Mouse (Mus musculus) R1 (cell line): ENCODE results near the gene Hbq1a.
"Not testable (repeated sequence)": the region's sequence is repeated elsewhere in the genome, so short reads cannot be mapped to it uniquely, and the experiment has no call there.

Experiments
- DNase-seq: peaks from one replicate; pipeline ENCODE4 v3.0.0-alpha.2; 2018; ENCODE audit warnings: low read depth, low spot score

Hbq1a gene

DNA sequence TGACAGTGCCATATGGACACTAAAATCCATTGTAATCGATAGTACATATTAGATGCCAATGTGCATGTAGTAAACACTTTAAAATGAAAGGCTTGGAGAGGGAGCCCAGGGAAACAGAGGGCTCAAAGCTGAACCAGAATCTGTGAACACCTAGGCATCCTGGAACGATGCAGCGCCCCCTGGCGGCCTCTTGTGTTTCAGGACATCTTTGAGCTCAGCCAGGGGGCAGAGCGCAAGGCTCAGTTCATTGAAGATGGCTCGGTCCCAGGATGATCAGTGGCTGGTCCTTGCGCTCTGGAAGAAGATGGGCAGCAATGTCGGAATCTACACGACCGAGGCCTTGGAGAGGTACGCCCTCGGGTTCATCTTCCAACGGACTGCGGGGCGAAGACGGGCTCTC, at the start of gene Hbq1a:
Gene Hbq1a (plus strand): TSS at position 205 of the 400 bp plus-strand sequence.
- peak; percentile 47 for DNase-seq

DNA sequence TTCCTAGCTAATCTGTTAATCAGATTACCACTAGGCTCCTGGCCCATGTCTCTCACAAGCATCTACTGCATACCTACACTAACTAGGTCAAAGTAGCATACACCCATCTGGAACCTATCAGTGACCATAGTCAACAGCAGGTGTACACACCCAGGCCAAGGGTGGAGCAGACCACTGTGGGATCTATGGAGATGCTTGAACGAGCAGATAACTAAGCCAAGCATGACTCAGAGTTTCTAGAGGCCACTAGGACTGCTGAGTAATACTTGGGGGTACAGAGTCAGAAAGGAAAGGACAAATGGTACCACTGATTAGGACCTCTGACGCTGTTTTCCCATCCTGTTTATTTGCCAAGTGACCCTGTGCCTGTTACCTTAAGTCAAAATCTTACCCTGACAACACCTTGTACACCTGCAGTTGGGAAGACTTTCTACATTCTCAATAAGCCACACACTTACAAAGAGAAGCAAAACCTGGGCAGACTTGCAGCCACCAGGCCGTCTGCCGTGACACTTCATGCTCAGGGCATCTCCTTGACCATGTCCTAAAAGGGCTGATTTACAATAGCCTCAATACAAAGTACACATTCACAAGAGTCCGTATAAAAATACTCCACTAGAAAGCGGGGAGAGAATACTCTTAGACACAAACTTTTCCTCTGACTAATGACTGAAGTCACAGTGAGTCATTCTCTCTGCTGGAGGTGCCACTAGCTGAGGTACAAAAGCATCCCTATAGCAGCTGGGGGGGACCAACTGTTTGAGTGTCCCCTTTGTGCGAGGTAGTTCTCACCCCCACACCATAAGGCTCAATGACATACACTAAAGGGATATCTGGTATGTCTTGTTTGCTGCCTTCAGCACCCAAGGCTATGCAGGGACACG, 48.7 kb upstream of the Hbq1a start:
- DNase-seq: no peak

DNA sequence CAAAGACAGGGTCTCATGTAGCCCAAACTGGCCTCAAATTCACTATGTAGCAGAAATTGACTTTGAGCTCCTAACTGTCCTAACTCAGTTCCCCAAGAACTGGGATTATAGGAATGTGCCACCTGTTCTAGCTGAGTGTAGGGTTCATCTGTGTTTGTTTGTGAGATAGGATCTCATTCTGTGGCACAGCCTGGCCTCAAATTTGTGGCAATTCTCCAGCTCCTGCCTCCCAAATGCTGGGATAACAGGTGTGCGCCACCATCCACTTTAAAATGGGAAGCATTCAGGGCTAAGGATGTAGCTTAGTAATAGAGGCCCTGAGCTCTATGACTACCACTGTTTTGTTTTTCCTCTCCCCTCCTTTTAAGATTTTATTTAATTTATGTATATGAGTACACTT, 46.7 kb upstream of the Hbq1a start:
- no peak for DNase-seq

DNA sequence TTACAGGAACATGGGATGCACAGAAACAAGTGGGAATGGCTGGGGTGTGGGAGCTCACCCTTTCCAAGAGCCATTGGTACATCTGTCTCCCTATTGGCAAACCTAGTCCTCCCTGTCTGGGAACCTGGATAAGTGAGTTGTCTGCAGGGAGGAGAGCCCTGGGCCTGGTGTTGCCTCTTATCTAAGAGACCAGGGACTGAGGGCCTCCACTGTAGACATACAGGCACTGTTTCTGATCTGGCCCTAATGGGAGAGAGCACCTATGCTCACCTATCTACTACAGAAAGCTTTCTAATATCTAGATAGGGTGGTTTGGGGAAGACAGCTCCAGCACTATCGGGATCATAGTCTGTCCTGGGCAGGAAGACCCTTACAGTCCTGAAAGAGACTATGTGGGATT, 43.7 kb upstream of the Hbq1a start:
- no peak for DNase-seq

DNA sequence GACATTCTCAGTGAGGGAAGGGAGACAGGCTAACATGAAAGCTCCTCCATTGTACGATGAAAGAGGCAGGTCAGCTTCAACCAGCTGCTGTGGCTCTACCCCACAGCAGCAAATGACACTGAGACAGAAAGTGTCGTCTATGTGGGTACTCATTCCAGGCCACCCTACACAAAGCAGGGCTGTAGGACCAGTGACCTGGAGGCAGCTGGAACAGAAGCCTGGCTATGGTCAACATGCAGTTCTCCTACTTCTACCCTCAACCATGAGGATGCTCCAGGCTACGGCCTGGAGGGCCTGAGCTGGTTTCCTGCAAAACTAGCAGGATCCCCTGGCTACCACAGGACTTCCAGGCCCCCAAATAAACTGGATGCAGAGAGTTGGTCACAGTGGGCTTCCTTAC, 43.3 kb upstream of the Hbq1a start:
- DNase-seq: no peak

DNA sequence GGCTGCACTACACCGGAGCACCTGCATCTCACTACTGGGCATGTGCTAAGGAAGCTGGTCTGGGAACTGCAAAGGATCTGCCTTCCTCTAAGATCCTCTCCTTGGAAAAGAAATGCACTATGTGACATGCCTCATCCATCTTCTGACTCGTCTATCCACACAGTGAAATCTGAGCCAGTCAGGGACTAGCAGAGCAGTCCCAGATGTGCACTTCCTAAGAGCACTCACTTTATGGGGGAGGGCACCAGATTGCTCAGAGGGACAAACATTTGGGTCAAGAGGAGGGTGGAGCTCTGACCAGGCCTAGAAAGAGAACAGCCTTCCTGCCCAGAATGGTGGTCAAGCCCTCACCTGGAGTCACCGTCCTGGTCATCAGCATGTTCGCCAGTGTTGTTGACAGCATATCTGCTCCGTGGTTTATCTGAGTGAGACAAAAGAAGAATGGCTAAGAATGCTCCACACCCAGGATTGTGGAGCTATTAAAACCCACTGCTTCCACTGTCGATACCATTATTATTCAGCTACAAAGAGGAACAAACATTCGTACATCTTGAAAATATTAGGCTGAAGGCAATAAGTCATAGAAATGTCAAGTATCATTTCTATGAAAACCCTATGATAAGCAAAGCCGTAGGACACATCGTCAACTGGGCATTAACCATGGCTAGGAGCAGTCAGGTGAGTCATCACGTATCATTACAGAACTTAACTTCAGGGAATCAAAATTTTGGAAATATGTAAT, 37.0 kb upstream of the Hbq1a start:
- DNase-seq: no peak

DNA sequence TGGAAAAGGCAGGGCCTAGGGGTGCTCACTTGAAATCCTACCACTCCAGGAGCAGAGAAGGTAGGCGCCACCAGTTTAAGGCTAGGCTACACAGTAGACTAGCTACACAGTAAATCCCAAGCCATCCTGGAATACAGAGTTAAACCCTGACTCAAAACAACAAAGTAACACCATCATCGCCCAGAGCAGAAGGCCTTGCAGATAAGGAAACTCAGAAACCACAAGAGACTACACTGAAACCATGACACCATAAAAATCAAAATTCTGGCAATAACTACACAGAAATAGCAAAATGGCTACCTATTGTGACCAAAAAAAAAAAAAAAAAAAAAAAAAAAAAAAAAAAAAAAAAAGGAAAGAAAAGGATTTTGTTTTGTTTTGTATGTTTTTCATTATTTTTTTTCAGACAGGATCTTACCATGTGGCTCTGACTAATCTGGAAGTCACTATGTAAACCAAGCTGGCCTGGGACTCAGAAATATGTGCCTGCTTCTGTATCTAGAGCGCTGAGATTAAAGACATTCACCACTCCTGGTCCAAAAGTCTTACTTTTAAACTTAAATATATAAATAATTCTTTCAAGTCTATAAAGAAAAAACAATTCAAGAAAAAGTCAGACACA, 34.6 kb upstream of the Hbq1a start:
- no peak for DNase-seq

DNA sequence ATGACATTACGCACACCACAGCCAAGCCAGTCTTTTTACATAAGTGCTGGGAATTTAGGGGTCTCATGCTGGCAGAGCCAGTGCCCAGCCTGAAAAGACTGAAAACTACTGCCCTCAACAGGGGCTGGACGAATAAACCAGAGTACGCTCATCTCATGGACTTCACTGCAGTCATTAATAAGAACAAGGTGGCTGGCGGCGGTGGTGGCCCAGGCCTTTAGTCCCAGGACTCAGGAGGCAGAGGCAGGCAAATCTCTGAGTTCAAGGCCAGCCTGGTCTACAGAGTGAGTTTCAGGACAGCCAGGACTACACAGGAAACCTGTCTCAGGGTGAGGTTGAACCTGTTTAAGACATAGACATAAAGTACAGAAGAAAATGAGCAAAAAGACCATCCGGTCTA, 33.7 kb upstream of the Hbq1a start:
- DNase-seq: no peak

DNA sequence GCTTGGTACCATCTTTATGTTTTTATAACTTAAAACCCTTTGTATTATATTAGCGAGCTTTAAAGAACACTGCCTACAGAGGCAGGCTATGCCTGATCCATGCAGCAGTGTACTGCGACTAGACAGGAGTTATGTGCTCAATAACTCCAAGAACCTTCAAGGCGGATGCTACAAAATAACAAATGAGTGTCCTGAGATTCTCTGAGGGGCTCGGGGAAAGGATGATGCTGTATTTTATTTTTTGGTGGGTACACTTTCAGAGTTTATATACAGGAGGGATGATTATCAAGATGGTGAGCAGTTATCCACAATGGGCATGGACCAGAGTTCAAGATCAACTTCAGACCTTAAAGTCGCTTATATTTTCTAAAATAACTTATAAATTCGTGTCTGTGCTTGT, 33.1 kb upstream of the Hbq1a start:
- no peak for DNase-seq

DNA sequence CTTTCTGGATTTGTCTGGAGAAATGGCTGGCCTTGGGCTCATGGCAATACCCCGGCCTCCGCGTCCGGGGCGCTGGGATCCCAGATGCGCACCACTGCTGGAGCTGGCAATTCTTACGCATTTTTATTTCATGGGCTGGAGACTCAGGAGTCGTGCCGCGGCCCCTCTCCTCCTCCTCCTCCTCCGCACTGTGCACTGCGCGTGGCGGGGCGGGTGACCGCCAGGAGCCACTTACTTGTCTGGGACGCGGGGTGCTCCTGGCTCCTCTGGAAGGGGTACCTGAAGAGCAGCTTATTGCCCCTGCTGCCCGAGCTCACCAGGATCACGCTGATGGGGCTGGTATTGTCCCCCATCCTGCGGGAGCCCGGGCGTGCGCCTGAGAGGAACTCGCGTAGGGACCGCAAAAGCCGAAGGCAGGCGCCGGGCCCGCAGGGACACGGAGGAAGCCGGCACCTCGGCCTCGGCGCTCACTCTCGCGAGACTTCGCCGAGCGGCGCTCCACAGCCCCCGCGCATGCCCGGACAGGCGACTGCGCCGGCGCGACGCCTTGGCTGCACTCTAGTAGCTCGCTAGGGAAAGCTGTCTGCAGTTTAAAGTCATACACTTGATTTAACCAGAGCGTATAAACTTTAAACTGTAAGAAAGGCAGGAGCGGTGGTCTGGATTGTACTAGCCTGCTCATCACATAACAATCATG, 32.5 kb upstream of the Hbq1a start, which contains the start of gene Nprl3:
Gene Nprl3 (minus strand): TSS at position 520 of the 697 bp plus-strand sequence.
- DNase-seq: peak; percentile 92

DNA sequence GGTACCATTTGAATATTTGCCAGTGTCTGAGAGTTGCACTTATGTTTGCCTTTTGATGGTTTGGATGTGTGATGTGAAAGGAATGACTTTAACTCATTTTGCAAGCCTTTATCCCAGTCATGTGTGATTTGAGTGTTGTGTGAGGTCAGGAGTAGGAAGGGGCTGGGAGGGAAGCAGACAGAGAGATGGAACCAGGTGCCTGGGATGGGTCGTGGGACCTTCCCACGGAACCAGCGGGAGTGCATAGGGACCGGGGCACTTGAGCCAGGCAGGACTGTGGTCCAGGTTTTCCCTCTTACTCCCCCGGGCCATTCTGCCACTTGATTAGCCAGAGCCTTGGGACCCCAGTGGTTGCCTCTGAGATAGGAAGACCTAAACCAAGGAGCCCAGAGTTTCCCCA, 31.9 kb upstream of the Hbq1a start:
- peak; percentile 37 for DNase-seq

DNA sequence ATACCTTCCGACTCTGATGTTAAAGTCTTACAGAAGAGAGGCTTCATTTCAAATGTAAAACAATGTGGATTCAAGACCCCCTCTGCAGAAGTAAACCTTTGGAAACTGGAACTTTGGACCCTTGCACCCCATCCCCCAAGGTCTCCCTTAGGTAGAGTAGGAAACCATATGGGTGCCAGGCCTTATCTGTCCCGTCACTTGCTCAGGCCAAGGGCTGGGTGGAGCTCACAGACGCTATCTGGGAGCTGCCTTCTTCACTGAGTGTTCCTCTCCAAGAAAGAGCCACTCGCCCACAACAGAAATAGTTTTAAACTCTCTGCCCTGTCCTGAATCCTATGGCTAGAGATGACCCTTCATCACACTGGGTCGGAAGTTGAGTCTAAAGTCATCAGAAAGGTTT, 30.9 kb upstream of the Hbq1a start:
- DNase-seq: no peak

DNA sequence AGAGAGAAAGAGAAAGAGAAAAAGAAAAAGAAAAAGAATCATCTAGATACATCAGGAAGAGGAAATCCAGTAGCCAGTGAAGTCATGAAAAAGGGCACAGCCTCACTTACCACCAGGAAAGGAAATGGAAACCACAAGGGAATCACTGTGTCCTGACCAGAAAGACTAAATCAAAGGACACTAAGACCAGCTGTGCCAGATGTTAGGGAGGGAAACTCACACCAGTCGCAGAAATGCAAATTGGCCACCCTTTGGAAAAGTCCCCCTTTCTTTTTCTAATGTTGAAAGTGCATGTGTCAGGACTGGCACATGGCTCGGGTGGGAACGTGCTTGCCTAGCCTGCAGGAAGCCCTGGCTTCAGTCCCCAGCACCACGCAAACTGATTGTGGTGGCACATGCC, 28.7 kb upstream of the Hbq1a start:
- no peak for DNase-seq

DNA sequence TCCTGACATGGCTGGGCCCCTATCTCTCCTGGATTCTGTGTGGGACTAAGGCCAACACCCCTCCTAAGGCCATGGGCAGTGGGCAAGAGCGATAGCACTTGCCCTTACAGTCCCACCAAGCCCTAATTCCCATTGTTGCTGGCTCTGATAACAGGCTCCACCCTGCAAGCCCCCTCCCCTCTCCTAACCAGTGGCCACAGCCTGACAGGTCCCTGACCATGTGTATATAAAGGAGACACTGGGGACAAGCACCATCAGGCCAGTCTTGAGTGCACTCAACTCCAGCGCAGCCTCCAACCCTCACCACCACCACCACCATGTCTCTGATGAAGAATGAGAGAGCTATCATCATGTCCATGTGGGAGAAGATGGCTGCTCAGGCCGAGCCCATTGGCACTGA, 23.5 kb upstream of the Hbq1a start, which contains the start of gene Hba-x:
Gene Hba-x (plus strand): TSS at position 54 of the 400 bp plus-strand sequence.
- DNase-seq: no peak

DNA sequence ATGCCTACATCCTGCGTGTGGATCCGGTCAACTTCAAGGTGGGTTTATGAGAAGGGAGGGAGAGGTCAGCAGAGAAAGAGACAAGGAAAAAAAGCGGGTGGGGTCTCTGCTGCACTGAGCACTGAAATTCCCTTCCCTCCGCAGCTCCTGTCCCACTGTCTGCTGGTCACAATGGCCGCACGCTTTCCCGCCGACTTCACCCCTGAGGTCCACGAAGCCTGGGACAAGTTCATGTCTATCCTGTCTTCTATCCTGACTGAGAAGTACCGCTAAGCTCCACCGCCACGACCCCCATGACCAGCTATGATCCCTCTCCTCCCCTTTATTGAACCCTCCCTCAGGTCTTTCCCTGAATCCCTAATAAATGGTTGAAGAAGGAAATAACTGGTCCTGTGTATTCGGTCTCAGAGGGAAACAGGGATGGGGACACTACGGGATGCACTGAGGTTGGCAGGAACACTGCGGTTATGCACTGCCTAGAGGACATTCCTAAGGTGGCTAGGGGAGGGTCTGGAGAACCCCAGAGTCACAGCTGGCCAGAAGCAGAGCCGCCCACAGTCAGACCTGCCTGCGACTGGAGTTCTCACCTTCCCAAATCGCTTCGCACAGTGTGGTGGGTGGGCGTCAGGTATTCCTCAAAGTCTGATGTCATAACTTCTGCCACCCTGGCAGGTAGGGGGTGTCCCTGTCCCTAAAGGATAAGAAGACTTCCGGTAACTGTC, 22.0 kb upstream of the Hbq1a start:
- no peak for DNase-seq

DNA sequence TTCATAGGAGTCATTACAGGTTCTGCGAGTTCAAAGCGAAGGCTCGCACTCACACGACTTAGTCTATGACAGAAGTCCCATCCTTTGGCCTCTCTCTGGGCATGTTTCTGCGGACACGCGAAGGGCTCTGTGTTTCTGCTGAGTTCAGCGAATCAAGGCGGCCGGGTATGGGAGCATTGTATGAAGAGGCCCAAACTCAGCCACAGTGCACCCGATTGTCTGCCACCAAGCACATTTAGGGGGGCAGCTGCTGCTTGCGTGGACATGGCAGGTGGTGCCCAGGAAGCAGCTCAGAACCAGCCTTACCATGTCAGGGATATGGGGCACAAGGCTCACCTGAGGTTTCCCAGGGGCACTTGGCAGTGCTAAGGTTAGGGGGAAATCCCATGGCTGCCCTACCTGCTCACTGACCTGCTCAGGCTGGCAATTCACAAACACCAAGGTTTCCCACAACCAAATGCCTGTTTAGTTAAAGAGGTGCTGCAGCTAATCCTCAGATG, 21.4 kb upstream of the Hbq1a start:
- no peak for DNase-seq

DNA sequence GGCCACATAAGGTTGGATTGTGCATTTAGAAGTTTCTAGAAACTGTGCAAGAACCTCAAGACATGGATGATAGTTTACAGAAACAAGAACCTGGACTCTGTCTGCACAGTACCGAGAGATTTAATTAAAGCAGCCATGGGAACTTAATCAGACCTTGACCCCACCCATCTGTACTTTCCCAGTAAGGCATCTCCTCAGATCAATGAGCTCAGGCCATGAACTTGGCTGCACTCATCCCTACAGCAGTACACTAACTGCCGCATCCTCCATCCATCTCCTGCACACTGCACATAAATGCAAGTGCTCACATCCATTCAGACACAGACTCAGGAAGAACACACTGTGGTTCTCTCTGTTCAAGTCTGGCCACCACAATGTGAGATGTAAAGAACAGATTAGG, 19.2 kb upstream of the Hbq1a start:
- DNase-seq: no peak

DNA sequence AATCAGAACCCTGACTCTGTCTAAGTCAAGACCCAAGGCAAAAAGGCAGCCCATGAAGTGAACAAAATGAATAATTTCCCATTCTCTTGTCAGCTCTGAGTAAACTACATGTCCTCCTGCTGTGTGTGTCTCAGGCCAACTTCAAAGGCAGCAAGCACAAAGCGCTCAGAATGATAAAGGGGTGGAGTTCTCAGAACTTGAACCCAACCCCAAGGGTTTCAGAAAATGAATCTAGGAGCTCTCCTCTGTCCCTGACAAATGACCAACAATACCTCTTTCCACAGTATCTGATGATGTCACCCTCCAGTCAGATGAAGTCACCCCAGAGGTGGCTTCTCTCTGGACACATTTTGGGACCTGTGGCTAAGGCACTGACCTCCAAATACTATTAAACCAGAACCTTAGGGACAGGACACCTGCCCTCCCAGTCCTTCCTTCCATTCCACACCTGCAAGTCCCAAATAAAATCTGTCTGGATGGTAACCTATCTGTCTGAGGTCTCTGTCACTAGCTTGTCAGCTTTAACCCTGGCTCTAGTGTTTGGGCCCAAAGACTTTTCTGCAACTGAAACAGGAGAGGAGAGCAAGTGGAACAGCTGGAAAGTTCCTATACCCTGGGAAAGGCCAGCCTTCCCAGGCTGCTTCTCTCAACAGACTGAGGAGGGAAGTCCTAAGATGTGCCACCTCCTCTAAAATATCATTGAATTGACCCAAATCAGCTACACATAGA, 18.3 kb upstream of the Hbq1a start:
- no peak for DNase-seq

DNA sequence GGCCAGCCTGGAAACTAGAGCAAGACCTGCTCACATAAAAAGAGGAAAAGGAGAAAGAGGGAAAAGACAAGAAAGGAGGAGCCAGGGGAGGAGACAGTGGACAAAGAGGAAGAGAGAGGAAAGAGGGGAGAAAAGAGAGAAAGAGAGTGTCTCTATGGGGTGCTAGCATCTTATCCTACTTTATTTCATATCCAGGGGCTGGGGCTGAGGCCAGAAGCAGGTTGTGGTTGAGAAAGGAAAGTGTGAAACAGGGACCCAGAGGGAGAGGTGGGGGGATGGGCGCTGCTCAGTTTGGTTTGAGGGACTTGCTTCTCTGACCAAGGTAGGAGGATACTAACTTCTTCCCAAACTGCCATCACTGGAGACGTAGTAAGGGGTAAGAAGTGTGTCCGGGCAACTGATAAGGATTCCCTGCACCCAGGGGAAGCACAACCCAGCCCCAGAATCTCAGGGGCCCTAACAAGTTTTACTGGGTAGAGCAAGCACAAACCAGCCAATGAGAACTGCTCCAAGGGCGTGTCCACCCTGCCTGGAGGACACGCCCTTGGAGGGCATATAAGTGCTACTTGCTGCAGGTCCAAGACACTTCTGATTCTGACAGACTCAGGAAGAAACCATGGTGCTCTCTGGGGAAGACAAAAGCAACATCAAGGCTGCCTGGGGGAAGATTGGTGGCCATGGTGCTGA, 16.6 kb upstream of the Hbq1a start, which contains the start of gene Hba-a1:
Gene Hba-a1 (plus strand): TSS at position 421 of the 687 bp plus-strand sequence.
- not testable (repeated sequence) for DNase-seq
